Mouse (Mus musculus) brain, embryonic 14.5 days (tissue): Measurements from ENCODE around the gene Il17ra.

Experiments used
- CTCF ChIP-seq: fragments of 200-500 bp; IDR thresholded peaks from 2 replicates; pipeline ENCODE4 v1.5.1; 2012; ENCODE audit warnings: inconsistent platforms, mild to moderate bottlenecking, moderate library complexity, borderline replicate concordance; ENCODE audit not compliant: insufficient read depth, insufficient read length; ENCODE audit errors: extremely low read depth
- POLR2A ChIP-seq: fragments of 200-500 bp; IDR thresholded peaks from 2 replicates; pipeline ENCODE4 v1.6.1; 2012; ENCODE audit warnings: mild to moderate bottlenecking, inconsistent platforms, borderline replicate concordance; ENCODE audit not compliant: poor library complexity, insufficient read depth, insufficient read length, severe bottlenecking; ENCODE audit errors: extremely low read depth

- TF ChIP-seq CTCF (no peak), POLR2A (no peak)
Measured at GRCm38 (mm10) chr6:120504051-120504450, 41.0 kb downstream of the Il17ra start.
